Mouse (Mus musculus) heart, postnatal 0 days (tissue): ENCODE results near the gene Rps28.

ENCODE experiments used
- CTCF ChIP-seq: IDR thresholded peaks from 2 replicates; pipeline ENCODE4 v1.5.1; 2016; ENCODE audit warnings: antibody characterized with exemption, control low read depth, low read depth
- EP300 ChIP-seq: IDR thresholded peaks from 2 replicates; pipeline ENCODE4 v1.6.1; 2016; ENCODE audit warnings: antibody characterized with exemption, low read depth

GRCm38 (mm10) chr17:33779271-33779966 is 44.9 kb downstream of the Rps28 start:
- TF ChIP-seq CTCF (0 out of 2 replicates have a peak, but pooled peaks have one; percentile 3), EP300 (peak; percentile 99)
